Comparison of ENCODE assay signal across 26 mouse cellular contexts in genomic region chr4:101510904-101511210, GRCm38 (mm10). TPM values are rescaled to one million over a fixed set of nuclear protein-coding genes. Genes with fewer than 3 reads are reported as not detected.
DNase-seq lines count a peak whose midpoint lies in the region; ATAC-seq and TF ChIP-seq lines count a peak whose summit lies in the region.
"Had no signal": no experiment of that assay in that cellular context is flagged by ENCODE, and none has a peak within 500 bp of the region (broad histone marks: within the 10 kb centered on the region; RNA-seq: fewer than 3 reads in every experiment).

No protein-coding gene starts in this region.

- peak overlapping the region; percentile 82 for H3K4me3 ChIP-seq in layer of hippocampus, adult 2 months
- peak overlapping the region; percentile 88; the same call in 1 of the 2 replicates for H3K4me3 ChIP-seq in cortical plate, adult 2 months (ENCODE audit: insufficient read depth, low read length)
- H3K4me3 ChIP-seq in kidney, embryonic 15.5 days (replicated peaks) = no peak overlapping the region
- H3K4me3 ChIP-seq: embryonic facial prominence, embryonic 12.5 days; embryonic facial prominence, embryonic 15.5 days; forebrain, embryonic 12.5 days; forebrain, embryonic 15.5 days; heart, embryonic 12.5 days; heart, embryonic 15.5 days; hindbrain, embryonic 10.5 days; hindbrain, embryonic 13.5 days had no signal

- H3K36me3 ChIP-seq in kidney, embryonic 15.5 days = no peaks in the 10 kb centered on the region
- H3K36me3 ChIP-seq: embryonic facial prominence, embryonic 12.5 days; embryonic facial prominence, embryonic 15.5 days; forebrain, embryonic 12.5 days; forebrain, embryonic 15.5 days; heart, embryonic 12.5 days; heart, embryonic 15.5 days; hindbrain, embryonic 10.5 days; hindbrain, embryonic 13.5 days had no signal

- peaks cover 10% of the 10 kb centered on the region for H3K4me1 ChIP-seq in cortical plate, adult 2 months (ENCODE audit: control insufficient read depth, insufficient read depth, low read length)
- H3K4me1 ChIP-seq in kidney, embryonic 15.5 days = peaks cover 13% of the 10 kb centered on the region

- H3K27ac ChIP-seq in layer of hippocampus, adult 2 months = no peak overlapping the region
- no peak overlapping the region for H3K27ac ChIP-seq in cortical plate, adult 2 months (ENCODE audit: insufficient read depth, low read length)
- no peak overlapping the region for H3K27ac ChIP-seq in kidney, embryonic 15.5 days
- H3K27ac ChIP-seq: embryonic facial prominence, embryonic 12.5 days; embryonic facial prominence, embryonic 15.5 days; forebrain, embryonic 12.5 days; forebrain, embryonic 15.5 days; heart, embryonic 15.5 days; hindbrain, embryonic 10.5 days; hindbrain, embryonic 13.5 days had no signal

- H3K27me3 ChIP-seq in kidney, embryonic 15.5 days = peaks cover 17% of the 10 kb centered on the region
- H3K27me3 ChIP-seq: embryonic facial prominence, embryonic 15.5 days; forebrain, embryonic 15.5 days; hindbrain, embryonic 13.5 days had no signal

- no peak for TF ChIP-seq CTCF in layer of hippocampus, adult 2 months (conservative IDR thresholded peaks at IDR 0.05)
- TF ChIP-seq CTCF in cortical plate, adult 2 months (IDR thresholded peaks at IDR 0.05; ENCODE audit: extremely low read depth, insufficient read depth, low read length) = no peak

- no peaks in the 10 kb centered on the region for H3K9me3 ChIP-seq in kidney, embryonic 15.5 days (replicated peaks)
- H3K9me3 ChIP-seq: embryonic facial prominence, embryonic 12.5 days; embryonic facial prominence, embryonic 15.5 days; forebrain, embryonic 12.5 days; forebrain, embryonic 15.5 days; heart, embryonic 15.5 days; hindbrain, embryonic 10.5 days; hindbrain, embryonic 13.5 days had no signal

- ATAC-seq in megakaryocyte-erythroid progenitor cell, adult 5-6 weeks (replicated peaks; ENCODE audit: low FRiP score, low TSS enrichment, poor library complexity, severe bottlenecking) = 0 out of 2 replicates have a peak, but pooled peaks have one; percentile 2
- ATAC-seq in kidney, embryonic 15.5 days (replicated peaks; ENCODE audit: low FRiP score) = no peak
- ATAC-seq: forebrain, embryonic 15.5 days; hindbrain, embryonic 16.5 days; inflammation-experienced regulatory T-cells, adult 6 months had no signal

- no peak overlapping the region for H3K9ac ChIP-seq in kidney, embryonic 15.5 days
- H3K9ac ChIP-seq: embryonic facial prominence, embryonic 12.5 days; embryonic facial prominence, embryonic 15.5 days; forebrain, embryonic 12.5 days; forebrain, embryonic 15.5 days; heart, embryonic 12.5 days; heart, embryonic 15.5 days; hindbrain, embryonic 13.5 days had no signal

- no peak for TF ChIP-seq POLR2A in cortical plate, adult 2 months (IDR thresholded peaks at IDR 0.05; ENCODE audit: extremely low read depth, insufficient read depth, low read length)

- H3K4me2 ChIP-seq in kidney, embryonic 15.5 days = no peak overlapping the region
- H3K4me2 ChIP-seq: embryonic facial prominence, embryonic 12.5 days; embryonic facial prominence, embryonic 15.5 days; forebrain, embryonic 12.5 days; forebrain, embryonic 15.5 days; heart, embryonic 12.5 days; heart, embryonic 15.5 days; hindbrain, embryonic 13.5 days had no signal

- DNase-seq in layer of hippocampus, adult 2 months (ENCODE audit: low spot score in 2 of 2) = no peak
- DNase-seq in layer of hippocampus, postnatal 36 days = no peak
- DNase-seq in adrenal gland, adult 8-10 months = no peak
- DNase-seq: adrenal gland, adult 2 months; adrenal gland, postnatal 25 days; cerebellum, adult 11-12 months; cerebellum, adult 8-10 months; cerebellum, postnatal 10 days; cerebellum, postnatal 36 days; gastrocnemius, postnatal 25 days; heart, adult 18-20 months; heart, postnatal 10 days; heart, postnatal 36 days had no signal

- 77% methylated on average over 5 of the region's 5 CpGs for WGBS in kidney, embryonic 15.5 days

RNA-seq across cellular contexts. Expression of gene Dnajc6, which starts 14.4 kb away (rescaled TPM):
- 100 to 1,000 TPM; 291 to 316 TPM for total RNA-seq in layer of hippocampus, adult 2 months (2021)
- total RNA-seq in layer of hippocampus, postnatal 36 days (2021) = 100 to 1,000 TPM; 310 to 321 TPM
- polyA plus RNA-seq in cortical plate, adult 2 months (2012; rRNA removed) = 144 and 145 TPM in 2 replicates
- 35.2 and 35.5 TPM in 2 replicates for total RNA-seq in megakaryocyte-erythroid progenitor cell, adult 5-6 weeks (2014; fragmentation: Nextera tagmentation)
- total RNA-seq in megakaryocyte-erythroid progenitor cell, adult 5-6 weeks (2017) = 40.5 and 40.8 TPM in 2 replicates
- total RNA-seq in adrenal gland, adult 8-10 months (2022) = 10 to 100 TPM in 2 of 4 experiments, 1 to 10 TPM in 2; 5.8 to 20.3 (median 11.7) TPM
- polyA plus RNA-seq in kidney, embryonic 15.5 days (2015; fragmentation: Nextera tagmentation; extraction: Ambion mirVana) = 1.0 and 1.2 TPM in 2 replicates

Comparison
In these comparisons a context has a peak if more than half of its experiments do, and no peak if none do; other contexts are left out.
1. RNA of gene Dnajc6, which starts 14.4 kb away (total RNA-seq): 310 to 321 TPM in layer of hippocampus, postnatal 36 days and 291 to 316 TPM in layer of hippocampus, adult 2 months; 35.2 to 40.8 TPM in megakaryocyte-erythroid progenitor cell, adult 5-6 weeks and 5.8 to 20.3 TPM in adrenal gland, adult 8-10 months; every median in the first group is over 4 times any median in the second.